Mouse (Mus musculus): ENCODE data around the gene Dnah17. TPM values are rescaled to one million over a fixed set of nuclear protein-coding genes. Genes with fewer than 3 reads are reported as not detected.

Dnah17 gene
- total RNA-seq, 2 experiments from 2014 or later = 0.10 to 0.17 TPM

DNA sequence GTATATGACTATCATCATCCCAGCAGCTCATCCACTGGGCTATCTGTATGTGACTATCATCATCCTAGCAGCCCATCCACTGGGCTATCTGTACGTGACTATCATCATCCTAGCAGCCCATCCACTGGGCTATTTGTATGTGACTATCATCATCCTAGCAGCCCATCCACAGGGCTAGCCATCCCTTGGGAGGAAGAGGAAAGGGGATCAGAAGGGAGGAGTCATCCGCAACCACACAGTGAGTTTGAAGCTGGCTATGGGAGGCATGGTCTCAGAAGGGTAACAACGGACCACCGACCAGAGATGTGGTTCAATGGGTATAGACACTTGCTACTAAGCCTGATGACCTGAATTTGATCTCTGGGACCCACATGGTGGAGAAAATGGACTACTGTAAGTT lies 14.7 kb upstream of the Dnah17 start:
- intact Hi-C loops (cut with DNase I) = no loop called here
- no peak for DNase-seq

DNA sequence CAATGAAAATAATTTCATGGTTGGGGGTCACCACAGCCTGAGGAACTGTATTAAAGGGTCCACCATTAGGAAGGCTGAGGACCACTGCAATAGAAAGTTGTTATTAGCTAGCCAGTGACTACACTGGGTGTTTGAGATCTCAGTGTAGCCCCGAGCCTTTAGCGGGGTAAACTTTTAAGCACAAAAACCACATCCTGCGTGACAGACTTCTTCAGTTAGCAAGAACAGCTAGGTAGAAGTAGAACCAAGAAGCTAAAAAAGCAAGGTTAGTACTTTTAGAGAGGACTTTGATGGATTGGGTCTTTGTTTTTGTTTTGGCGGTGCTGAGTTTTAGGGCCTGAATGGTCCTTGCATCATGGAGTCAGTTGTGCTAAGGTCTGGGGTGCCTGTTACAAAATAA lies 13.3 kb upstream of the Dnah17 start:
- intact Hi-C loops (cut with DNase I) = no loop called here

DNA sequence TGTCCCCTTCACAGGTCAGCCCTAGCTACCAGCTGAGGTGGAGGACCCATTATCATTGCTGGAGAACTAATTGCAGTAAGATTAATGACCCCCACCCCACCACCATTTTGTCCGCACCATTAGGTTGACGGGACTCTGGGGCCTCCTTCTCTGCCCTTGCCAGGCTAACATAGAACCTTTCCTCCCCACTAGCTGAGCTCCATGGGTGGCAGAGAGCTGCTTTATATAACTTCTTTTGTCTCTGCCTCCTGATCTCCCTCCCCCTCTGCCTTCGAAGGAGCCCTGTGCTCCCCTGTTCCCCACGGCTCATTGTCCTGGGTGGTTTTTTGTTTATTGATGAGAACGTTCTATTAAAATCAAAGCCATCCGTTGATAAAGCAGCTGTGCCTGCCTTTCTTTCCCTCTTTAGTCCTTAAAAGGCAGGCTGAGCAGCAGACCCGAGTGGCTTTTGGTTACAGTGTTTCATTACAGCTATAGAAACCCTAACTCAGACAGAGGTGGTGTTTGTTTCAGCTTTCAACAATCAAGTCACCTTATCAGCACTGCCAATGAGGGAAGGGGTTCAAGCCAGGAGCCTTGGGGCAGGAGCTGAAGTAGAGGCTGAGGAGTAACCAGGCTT lies 12.2 kb upstream of the Dnah17 start:
- no peak for DNase-seq
- intact Hi-C loops (cut with DNase I) = no loop called here

More for the DNA sequence above, 13.3 kb upstream of the Dnah17 start:
- DNase-seq = no peak

DNA sequence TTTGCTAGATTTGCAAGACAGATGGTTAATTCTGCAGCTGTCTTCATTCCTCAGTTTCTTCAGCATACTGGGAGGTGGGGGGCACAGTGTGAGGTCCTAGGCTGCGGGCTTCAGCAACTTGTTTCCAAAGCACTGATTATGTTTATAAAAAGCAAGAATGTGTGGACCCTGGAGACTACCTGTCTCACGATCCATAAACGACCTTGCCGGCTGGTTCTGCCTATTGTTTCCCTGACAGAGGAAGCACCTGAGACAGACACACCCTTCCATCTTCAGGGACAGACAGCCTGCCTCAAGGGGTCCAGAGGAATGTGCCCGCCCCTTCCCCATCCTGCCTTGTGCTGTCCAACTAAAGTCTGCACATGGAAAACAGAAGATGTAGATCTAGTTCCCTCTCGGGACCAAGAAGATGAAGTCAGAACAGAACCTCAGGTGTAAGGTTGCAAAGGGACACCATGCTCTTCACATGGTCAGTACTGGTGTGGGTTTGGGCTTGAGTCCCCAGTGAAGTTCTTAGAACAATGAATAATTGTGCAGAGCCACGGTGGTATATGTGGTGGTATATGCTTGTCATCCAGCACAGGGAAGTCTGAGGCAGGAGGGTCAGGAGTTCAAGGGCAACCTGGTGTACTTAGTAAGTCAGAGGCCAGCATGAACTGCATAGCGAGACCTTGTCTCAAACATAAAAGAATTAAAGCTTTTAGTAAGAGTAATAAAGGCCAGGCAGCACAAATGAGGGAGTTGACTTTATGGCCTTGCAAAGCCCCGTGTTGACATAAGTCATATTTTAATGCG lies 10.5 kb upstream of the Dnah17 start:
- no peak for DNase-seq
- intact Hi-C loops (cut with DNase I) = no loop called here

DNA sequence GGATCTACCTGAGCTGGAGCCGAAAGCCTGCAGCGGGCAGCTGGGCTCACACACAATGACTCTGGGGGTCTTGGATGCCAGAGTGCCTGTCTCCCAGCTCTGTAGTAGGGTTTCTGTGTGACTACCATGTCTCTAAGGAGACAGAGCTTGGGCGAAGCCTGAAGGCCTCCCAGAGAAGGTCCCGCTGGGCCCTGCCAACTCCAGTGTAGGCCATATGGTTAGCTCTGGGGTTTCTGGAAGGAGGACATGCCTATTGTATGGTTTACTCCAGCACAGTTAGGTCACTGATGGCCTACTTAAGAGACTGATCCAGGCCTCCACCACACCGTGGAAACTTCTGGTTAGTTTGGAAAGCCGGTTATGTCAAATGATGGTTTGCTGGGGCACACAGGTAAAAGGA lies 7.9 kb upstream of the Dnah17 start:
- DNase-seq = no peak
- intact Hi-C loops (cut with DNase I) = no loop called here

DNA sequence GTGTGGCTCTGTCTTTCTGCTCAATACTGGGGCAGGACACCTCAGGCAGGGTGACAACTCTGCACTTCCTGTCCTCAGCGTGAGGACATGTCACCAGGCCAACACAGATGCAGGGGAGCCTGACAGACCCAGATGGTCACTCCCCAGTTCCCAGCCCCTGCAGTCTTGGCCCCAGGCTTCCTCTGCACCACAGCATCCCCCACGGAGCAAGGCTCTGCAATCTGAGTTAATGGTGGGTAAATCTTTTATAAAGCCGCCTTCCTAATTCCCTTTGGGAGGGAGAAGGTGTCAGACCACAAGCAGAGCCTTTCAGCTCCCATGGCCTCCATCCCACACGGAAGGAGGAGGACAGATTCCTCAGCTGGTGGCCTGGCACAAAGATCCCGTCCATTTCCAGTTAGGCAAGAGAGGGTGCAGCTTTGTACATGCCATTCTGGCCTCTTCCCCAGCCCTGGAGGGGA lies 5.8 kb upstream of the Dnah17 start:
- intact Hi-C loops (cut with DNase I) = no loop called here
- no peak for DNase-seq

DNA sequence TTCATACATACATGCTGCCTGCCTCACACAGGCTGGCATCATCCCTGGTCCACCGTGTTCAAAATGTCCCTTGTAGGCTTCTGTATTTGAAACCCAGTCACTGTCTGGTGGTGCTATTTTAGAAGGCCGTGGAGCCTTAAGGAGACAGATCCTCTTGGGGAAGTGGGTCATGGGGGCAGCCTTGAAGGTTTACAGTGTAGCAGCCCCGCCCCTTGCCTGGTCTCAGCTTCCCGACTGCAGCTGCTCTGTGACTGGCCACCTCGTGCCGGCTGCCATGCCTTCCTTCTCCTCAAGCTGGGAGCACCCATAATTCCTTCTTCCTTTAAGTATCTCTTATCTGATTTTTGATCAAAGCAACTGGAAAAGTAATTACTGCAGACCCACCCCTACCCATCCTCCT lies 4.8 kb upstream of the Dnah17 start:
- DNase-seq = no peak
- intact Hi-C loops (cut with DNase I) = no loop called here

DNA sequence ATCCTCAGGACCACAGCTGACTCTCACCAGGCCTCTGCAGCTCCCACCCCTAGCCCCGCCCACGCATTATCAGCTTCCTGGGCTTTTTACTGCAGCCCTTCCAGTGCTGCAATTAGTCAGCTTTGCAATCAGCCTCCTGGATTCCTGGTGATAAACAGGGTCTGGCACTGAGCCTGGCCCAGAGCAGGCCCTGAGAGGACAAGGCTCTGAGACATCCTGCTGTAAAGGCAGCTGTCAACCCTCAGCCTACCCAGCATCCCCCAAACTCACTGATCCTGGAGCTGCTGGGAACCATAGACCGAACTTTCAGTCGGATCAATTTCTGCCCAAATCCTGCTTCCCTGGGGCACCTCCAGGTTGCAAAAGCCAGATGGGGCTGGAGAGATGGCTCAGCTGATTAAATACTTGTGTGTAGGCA lies 3.3 kb upstream of the Dnah17 start:
- intact Hi-C loops (cut with DNase I) = no loop called here
- peak; percentile 31 to 44 for DNase-seq

DNA sequence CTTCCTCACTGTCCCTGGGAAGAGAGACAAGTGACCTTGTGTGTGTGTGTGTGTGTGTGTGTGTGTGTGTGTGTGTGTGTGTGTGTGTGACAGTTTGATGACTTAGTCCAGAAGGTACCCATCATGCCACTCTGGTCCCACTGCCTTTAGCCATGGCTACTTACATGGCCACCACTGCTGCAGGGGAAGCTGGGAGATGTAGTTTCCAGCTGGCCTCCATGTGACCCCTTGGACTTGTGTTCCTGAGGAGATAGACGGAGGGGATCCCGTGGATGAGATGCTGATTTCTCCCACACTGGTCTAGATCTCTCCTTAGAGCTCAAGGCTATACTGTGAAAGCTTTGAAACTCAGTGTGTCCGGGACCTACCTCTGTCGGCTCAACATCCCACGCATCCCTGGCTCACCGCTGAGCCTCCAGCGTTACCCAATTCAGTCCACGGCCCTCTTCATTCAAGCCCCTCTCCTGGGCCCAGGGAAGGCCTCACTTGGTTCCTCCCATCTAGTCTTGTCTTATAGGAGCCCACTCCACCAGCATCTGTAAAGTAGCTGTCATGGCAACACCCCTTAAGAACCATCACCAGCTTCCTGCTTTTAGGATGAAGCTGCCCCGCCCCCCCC lies 2.8 kb upstream of the Dnah17 start:
- DNase-seq = no peak

DNA sequence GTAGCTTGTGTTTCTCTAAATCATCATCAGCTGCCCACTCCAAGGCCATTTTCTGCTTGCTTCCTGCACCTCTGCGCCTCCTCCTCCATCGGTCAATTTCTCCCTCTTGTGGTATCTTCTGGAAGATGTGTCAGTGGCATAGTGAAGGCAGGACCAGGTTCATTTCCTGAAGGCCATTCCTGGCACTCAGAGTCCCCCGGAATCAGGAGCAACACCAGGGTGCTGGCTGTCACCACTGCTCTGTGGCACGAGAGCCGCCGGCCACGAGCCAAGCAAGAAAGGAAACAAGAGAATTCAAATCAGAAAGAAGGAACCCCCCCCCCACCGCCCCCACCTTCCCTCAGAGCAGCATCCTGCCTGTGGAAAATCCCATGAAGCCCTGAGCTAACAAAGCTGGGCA lies 1.7 kb upstream of the Dnah17 start:
- DNase-seq = peak; percentile 31 to 33
- intact Hi-C loops (cut with DNase I) = no loop called here

More for the DNA sequence above, 2.8 kb upstream of the Dnah17 start:
- intact Hi-C loops (cut with DNase I) = no loop called here

DNA sequence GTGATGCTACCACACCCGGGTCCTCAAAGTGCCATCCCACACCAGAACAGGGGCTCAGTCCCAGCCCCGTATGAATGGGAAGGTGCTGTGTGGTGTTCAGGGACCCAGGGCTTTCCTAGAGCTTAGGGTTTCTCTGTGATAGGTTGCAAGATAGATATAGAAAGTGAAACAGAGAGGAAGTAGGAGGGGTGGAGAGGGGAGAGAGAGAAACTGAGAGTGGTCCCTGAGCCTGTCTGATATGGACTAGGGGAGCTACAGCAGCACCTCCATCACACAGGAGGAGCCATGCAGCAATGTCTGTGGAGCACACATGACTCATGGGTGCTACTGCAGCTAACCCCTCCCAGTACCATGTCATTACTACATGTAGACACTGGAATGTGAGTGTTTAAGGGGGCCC lies 622 bp downstream of the Dnah17 start:
- intact Hi-C loops (cut with DNase I) = no loop called here
- DNase-seq = no peak

DNA sequence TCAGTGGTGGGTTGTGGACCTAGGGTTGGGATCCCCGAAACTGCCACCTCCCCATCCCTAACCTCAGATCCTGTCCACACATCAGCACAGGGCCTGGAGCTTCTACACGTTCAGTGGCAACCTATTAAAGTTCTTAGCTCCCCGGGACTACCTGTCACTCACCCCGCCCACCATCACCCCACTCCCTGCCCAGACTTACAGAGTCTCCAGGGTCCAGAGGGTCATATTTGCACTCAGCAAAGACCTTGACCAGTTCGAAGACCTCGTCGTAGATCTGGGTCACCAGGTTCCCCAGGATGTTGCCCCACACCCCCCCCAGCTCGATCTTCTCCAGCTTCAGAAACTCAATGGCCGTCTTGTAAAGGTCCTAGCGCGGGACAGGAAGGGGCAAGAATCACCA lies 8.8 kb downstream of the Dnah17 start:
- DNase-seq = no peak
- intact Hi-C loops (cut with DNase I) = no loop called here

DNA sequence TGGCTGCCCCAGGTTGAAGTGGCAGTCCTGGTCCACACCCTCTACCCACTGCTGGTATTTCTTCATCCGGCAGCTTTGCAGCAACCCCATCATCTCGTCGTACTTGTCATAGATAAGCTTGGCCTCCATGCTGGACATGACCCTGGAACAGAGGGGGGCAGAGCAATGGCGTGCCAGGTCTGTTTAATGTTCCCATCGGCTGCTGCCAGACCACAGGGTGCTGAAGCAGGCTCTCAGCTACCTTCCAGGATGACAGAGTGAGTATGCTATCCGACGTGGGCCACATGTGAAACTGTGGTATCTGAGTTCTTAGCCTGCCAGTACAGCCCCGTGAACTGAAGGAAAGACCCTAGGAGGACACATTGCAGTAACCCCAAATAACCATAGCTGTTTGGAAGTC lies 11.7 kb downstream of the Dnah17 start:
- intact Hi-C loops (cut with DNase I) = no loop called here
- DNase-seq = no peak

DNA sequence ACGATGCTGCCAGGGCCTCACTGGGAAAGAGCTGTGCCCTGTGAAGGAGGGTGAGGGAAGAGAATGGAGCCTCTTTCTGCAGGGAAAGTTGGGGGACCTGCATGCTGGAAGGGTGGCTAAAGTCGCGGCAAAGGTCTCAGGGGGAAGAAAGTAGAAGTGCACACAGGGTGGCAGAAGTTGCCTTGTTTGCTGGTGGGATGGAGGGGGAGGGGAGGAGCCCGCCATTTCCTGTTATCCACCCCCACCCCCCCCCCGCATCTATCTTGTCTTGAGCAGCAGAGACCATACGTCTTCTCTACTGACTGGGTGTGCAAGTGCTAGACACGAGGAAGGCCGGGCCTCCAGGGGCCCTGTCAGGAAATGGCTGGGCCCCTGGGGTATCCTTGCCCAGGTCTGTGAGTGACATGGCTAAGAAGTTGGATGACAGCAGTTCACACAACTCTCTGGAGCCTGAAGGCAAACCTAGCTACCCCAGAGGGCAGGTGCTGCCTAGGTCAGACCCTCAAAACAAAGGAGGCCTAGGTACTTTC lies 15.8 kb downstream of the Dnah17 start:
- intact Hi-C loops (cut with DNase I) = no loop called here
- no peak for DNase-seq

DNA sequence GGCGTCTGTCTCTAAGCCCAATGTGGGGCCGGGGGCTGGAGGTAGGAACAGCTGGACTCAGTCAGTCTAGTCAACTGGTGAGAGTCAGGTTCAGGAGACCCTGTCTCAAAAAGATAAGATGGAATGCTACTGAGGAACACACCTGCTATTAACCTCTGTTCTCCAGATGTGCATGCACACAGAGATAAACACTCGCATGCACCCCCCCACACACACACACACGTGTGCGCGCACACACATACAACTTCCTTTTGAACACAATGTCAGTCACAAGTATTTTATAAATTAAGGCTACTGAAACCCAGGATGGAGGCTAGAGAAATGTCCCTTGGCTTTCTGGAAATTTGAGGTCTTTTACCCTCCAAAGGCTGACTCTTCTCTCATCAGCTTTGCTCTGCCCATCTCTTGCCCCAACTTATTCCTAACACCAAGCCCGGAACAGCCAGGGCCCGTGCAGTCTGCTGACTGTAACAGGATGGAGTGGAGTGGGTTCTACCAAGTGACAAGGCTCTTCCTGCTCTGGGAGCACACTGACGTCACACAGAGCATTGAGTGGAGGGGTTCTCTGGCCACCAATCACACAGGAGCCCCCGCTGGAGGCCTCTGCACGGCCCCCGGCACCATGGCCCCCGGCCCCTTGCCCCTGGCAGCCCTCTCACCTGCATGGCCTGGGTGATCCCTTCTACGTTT lies 16.8 kb downstream of the Dnah17 start:
- no peak for DNase-seq
- intact Hi-C loops (cut with DNase I) = no loop called here

DNA sequence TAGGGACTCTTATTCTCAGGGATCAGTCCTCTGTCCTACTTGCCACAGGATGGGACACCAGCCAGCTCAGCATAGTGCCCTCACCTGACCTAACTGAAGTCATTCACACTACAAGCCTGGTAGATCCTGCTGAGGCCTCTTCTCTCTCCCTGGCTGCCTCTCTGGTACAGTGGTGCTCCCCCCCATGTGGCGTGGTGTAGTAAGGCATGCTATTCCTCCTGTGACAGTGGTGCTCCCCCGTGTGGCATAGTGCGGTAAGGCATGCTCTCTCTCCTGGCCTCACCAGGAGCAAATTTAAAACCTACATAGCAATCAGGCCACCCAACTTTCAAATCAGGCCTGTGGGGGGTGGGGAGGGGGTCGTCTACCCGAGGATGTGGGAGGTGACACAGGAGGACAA lies 26.4 kb downstream of the Dnah17 start:
- intact Hi-C loops (cut with DNase I) = no loop called here
- peak; percentile 84 to 90 for DNase-seq

DNA sequence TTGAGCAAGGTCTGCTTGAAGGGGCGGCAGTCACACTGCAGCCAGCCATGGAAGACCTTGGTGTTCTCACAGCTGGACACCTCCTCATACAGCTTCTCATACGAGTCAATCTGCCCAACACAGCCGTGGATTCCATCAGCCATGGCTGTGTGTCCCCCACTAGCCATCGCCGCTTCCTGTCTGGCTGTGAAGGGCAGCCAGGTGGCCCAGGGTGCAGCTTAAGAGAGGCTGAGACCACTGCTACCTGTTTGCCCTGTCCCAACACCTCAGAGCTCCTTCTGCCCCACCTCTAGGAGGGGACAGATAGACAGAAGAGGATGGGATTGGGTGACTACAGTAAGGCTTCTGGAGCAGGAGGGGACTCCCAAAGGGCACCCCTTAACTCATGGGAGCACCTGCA lies 27.1 kb downstream of the Dnah17 start:
- intact Hi-C loops (cut with DNase I) = loop anchor here (1.0 to 2.0 kb wide), 2 partner anchors 117 to 233 kb away; no protein-coding TSS in a partner anchor
- DNase-seq = no peak

DNA sequence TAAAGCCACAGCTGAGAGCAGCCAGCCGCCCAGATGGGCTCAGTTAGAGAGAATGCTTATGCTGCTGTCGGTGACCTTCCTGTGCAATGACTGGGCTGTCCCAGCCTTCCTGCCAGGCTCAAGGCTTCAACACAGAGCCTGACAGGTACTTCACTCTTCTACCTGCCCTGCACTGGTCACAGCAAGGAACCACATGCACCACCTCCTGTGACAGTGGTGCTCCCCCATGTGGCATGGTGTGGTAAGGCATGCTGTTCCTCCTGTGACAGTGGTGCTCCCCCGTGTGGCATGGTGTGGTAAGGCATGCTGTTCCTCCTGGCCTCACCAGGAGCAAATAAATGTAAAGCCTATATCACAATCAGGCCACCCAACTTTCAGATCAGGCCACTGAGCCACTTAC lies 27.6 kb downstream of the Dnah17 start:
- intact Hi-C loops (cut with DNase I) = loop anchor here (1.0 to 2.0 kb wide), 3 partner anchors 21 to 232 kb away; no protein-coding TSS in a partner anchor

DNA sequence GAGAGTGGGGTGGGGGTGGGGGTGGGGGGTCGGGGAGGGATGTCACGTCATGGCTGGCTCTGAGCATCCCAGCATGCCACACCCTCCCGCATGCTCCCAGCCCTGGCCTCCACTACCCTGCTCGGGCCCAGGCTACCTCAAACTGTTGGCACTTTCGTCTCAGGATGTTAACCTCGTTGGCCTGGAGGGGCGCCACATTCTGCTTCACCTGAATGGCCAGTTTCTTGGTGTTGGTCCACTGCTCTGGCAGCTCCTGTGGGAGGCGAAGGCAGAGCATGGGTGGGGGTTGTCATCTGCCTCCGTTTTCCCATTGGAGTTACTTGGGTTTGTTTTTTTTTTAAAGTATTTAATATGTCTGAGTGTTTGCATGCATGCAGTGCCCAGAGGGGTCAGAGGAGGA lies 29.3 kb downstream of the Dnah17 start:
- DNase-seq = no peak
- intact Hi-C loops (cut with DNase I) = no loop called here

More for the DNA sequence above, 27.6 kb downstream of the Dnah17 start:
- peak; percentile 90 to 95 for DNase-seq

DNA sequence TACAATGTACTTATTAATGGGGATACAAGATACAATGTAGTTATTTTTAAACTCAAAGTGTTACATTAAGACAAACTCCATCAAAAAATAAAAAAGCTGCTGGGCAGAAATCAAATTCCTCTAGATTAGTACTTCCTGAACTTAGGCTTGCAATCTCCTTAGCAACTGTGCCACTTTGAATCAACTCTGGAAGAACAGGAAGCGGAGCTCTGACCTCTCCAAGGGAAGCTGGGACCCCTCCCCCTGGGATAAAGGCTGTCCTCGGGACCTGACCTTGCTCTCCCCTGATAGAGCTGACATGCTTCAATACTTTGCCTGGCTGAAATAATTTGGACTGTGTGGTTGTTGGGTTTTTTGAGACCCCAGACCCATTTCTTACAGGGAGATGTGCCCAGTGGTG lies 33.7 kb downstream of the Dnah17 start:
- no peak for DNase-seq
- intact Hi-C loops (cut with DNase I) = no loop called here

DNA sequence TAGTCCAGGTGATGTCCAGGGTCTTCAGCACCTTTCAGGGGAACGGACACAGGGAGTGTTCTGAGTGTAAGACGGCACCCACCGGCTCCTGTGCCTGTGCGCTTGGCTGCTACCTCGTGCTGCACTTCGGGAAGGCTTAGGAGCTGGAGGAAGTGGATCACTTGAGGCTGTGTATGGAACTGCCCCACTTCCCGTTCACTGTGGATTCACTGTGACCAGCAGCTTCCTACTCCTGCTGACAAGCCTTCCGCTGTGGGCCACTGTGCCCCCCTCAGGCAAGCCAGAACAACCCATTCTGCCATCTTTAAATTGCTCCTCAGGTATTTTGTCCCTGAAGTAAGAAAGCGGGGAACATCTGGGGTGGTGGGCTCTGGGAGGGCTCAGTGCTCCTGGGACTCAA lies 35.4 kb downstream of the Dnah17 start:
- intact Hi-C loops (cut with DNase I) = no loop called here
- no peak for DNase-seq

All from heart, postnatal 14 days (tissue).